Mouse (Mus musculus): ENCODE data around the gene Shank2. TPM values are rescaled to one million over a fixed set of nuclear protein-coding genes. Genes with fewer than 3 reads are reported as not detected.

Gene Shank2
- total RNA-seq, 2 experiments from 2014 or later, result 0.52 to 0.68 TPM

DNA sequence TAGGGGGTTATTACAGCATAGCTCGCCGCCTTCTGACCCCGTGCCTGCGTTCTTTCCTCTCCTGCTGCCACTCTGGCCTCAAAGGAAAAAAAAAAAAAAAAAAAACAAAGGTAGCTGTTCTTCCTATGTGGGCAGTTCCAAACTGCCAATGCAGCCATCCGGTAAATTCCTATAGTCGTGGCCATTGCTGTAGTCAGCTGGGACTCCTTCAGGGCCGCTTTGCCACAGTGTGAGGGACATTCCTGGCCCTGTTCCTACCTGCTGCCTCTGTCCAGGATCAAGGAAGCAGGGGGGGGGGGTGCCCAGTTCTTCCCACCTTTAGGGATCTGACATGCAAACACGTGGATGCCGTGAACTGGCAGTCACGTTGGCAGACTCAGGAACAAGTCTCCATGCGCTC lies 29.1 kb downstream of the Shank2 start:
- DNase-seq, result no peak

DNA sequence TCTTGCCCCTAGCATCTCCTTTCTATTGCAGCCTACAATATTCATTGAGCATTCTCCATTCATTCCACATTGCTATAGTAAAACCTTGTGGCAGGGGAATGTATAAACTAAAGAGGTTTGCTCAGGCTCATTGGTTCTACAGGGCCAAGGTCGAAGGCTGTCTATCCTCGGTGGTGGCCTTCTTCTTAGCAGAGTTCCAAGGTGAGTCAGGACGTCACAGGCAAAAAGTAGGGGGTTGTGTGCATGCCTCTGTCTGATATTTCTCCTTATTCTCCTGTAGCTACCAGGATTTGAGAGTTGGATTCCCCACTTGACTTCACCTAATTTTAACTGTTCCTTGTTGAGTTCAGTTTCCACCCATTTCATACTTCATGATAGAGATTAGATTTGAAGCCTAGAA lies 29.9 kb downstream of the Shank2 start:
- DNase-seq, result no peak

DNA sequence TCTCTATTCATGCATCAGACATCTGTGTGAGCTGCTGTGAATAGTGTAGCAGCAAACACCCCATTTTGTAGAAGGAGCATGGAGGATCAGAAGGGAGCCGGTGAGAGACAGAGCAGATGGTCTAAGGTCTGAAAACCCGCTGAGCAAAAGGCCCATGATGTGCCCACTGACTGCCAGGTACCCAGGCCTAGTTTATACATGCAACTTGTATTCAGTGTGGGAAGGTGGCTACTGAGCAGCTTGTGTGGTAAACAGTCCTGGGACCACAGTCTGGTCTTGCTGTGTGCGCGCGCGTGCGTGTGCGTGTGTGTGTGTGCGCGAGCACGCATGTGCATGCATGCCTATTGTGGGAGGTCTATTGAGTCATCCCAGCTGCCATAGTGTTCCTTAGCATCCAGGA lies 35.8 kb downstream of the Shank2 start:
- no peak for DNase-seq

DNA sequence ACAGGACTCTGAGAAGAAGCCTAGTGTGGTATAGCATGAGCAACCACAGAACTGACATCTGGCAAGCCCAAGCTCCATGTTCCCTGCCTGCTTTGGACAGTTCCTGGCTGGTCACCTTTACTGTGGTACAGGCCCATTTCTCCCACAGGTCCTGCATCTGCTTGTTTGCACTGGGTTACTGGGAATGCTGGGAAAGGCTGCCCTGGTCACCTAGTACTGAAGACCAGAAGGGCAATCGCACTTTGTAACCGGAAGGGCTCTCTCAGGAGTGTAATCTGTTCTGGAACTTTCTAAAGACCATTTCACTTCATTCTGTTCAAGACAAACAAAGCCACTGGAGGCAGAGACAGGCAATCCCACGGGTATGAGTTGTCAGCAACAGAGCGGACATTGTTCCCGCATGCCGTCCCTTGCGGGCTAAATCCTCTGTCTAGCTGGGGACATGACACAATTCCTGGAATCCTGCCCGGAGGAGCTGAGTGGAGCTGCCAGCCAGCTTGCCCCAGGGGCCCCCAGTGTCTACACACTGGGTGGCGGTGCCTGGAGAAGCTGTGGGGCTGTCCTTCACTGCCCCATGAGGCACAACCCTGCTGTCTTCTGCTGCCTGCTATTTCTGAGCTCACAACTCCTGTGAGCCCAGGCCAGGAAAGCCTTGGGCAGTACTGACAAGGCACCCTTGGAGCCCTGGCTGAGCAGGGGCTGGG lies 36.4 kb downstream of the Shank2 start:
- peak; percentile 47 for DNase-seq

DNA sequence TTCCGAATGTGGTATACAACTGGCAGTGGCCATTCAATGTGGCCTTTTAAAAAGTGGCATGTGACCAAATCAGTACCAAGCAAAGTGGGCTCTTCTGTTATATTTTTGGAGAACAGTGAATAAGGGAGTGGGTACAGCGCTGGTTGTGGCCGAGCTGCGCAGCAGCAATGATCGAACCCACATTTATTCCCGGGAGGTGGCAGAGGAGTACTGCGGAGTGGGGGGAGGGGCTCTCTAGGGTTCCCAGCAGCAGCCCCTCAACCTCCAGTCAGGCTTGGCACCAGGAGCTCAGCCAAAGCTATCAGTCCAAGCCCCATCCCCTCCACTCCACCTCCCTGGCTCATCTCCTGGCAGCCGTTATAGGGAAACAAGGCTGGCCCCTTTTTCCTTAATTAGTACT lies 37.0 kb downstream of the Shank2 start:
- no peak for DNase-seq

DNA sequence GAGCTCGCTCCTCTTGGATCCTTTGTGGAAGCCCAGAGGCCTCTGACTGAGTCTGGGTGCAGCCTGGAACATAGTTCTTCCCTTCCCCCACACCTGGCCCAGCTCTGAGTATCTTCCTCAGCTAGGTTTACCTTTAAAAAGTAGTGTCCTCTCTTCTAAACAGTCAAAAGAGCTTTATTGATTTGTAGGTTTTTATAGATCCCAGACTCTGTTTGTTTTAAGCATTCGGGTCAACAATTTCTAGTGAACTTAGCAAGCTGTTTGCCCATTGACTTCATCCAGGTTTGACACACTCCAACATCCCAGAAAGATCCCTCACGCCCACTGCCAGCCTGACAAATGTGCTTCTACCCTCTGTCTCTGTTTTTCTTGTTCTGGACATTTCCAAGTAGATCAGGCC lies 38.6 kb downstream of the Shank2 start:
- no peak for DNase-seq

DNA sequence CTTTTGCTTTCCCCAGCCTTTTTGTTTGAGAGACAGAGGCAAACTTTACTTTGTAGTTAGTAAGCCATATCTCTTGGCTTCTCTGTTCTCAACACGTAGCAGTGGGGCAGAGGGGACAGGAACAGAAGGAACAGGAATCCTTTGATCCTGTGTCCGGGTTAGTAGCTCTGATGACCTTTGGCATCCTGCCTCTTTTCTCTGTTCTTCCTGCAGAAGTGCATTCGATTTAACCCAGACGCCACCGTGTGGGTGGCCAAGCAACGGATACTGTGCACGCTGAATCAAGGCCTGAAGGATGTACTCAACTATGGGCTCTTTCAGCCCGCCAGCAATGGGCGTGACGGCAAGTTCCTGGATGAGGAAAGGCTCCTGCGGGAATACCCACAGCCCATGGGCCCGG lies 50.3 kb downstream of the Shank2 start:
- DNase-seq, result no peak

DNA sequence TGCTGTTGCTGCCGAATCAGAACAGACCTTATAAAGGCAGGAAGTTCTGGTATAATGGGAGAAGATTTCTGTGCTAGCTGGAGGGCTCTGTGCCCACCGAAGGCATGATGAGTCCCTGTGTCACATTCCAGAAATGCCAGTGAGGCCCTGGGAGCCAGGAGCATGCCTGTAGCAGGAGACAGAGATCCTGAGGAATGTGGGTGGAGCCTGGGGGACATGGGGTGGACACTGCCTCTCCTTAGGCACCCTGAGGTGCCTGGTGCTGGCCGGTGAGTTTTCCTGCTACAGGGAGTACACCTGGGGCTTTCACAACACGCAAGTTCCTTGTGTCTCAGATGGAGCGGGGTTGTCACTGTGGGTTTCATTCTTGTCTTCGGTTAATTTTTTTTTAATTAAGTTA lies 53.5 kb downstream of the Shank2 start:
- DNase-seq, result no peak

DNA sequence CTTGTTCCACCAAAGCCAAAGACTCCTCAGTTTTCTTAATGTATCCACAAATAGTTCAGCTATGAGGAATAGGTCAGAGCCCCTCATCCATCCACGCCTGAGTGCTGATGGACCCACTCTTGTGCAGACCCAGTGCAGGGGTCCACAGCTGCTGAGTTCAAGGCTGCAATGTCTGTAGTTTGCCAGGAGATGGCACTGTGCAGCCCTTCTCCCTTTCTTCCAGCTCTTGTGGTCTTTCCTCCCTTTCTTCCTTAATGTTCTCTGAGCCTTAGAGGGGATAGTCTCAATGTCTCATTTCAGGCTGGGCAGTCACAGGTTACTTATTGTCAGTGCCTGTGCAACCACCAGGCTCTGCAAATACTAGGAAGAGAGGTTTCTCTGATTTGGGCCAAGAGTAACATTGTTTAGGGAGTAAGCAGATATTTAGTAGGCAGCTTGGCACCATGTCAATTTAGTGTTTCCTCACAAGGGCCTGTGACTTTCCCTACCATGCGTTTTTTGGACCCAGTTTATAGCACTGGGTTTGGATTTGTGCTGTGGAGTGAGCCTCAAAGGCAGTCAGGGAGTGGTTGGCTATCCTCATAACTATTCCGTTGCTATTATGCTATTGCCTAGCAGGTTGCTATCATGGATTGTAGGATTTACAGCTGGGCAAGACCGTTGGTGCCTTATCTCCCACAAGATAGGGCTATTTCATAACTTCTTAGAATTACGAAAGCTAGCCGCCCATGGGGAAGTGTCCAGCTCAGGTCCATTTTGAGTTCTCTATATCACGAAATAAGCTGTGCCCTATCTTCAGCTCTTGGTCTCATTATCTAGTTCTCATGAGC lies 54.2 kb downstream of the Shank2 start:
- no peak for DNase-seq

DNA sequence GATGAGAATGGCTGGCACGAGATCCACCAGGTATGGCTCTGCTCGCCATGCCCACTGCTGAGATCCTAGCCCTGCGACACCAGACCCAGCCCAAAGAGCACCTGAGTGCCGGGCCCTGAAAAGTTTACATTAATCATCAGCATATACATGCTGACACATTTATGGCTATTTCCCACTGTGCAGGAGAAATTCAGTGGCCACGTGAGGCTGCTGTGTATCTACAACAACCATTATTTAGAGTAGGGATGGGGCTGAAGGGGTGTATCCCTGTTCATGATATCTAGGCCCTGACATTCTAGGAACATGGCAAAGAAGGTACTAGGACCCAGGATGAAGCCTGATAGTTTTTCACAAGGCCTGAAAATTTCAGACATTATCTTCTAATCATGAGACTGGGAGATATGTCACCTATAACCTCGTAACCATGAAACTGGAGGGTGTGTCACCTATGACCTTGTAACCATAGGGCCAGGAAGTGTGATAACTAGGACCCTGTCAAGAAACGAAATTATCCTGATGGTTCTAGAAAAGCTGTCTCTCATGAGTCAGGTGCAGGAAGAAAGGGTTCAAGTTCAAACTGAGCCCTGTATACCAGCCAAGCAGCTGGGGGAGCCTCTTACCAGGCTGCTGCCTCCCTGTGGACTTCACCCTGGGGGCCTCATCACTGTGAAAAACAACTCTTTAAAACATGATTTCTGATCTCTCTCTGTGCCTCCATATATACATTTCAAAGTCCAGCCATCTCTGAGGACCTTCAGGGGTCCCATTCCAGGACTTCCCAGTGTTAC lies 68.6 kb downstream of the Shank2 start:
- DNase-seq, result no peak

DNA sequence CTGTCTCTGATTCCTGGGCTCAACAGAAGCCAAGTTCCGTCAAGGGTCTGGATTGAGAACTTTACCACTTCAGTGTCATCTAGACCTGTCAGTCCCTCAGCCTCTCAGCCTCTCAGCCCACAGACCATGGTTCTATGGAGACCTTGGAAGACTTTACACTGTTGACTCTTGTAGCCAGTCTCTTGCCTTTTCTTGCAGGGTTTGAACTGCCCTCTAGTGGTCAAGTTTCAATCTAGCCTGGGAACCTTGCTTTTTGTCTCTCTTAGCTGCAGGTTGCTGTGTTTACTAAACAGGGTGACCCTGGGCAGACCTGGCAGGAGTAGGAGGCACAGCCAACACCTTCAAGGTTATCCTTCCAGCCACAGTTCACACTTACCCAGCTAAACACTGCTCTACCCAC lies 70.5 kb downstream of the Shank2 start:
- no peak for DNase-seq

DNA sequence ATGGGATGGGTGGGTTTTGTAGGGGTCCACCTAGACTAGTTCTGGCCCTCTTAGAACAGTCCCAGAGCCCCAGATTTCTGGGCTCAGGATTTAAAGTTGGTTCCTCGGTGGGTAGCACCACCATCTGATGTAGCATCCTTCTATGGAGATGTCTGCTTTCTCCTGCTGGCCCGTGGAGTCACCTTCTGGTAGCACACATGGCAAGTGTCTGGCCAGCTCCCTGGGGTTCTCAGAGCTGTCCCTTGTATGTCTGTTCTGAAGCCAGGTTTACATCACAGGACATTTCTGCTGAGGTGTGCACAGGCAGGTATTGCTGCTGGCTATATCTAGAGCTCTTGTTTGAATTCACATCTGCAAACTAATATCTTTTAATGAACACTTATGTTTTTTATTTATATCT lies 71.1 kb downstream of the Shank2 start:
- DNase-seq, result no peak

DNA sequence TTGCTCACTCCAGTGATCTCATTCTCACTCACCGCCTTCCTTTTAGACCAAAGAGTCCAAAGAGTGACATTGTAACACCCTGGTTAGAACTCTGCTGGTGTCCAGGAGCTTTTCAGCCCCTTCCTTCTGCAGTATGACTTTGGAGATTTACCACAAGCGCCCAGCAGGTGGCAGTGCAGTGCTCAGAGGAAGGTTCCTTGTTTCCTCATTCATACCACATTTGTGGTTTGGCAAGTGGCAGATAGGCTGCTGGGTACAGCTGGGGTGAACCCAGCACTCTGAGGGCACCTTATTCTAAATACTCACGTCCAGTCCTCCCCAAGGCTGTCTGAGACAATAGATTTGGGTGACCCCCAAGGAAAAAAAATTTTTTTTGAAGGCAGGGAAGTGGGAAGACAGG lies 73.0 kb downstream of the Shank2 start:
- peak; percentile 77 for DNase-seq

DNA sequence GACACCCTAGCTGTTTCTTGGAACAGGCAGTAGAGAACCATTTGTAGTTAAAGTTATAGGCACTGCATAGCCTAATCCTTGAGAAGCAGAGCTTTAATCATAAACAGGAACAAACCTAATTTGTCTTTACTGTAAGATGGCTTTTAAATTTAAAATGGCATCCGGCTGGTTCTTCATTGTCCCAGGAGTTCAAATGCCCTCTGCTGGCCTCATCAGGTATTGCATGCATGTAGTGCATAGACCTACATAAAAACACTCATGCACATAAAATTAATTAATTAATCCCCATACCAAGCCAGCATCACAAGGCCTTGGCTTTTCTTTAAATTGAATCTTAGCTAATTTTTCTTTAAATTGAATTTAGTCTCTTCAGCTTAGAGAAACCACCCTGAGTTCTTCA lies 76.9 kb downstream of the Shank2 start:
- peak; percentile 34 for DNase-seq

DNA sequence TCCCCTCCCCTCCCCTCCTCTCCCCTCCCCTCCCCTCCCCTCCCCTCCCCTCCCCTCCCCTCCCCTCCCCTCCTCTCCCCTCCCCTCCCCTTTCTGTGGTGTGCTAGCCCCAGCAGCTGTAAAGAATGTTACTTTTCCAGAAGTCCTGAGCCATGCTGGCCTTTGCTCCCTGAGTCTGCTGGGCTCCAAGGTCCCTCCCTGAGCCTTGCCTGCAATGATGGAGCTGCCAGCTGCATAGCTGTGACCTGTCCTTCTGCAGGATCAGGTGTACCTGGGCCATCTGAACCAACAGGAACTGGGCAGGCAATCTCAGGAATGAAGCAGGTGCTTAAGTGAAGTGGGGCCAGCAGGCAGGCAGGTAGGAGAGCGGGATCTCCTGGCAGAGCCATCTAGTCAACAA lies 78.1 kb downstream of the Shank2 start:
- DNase-seq, result no peak

DNA sequence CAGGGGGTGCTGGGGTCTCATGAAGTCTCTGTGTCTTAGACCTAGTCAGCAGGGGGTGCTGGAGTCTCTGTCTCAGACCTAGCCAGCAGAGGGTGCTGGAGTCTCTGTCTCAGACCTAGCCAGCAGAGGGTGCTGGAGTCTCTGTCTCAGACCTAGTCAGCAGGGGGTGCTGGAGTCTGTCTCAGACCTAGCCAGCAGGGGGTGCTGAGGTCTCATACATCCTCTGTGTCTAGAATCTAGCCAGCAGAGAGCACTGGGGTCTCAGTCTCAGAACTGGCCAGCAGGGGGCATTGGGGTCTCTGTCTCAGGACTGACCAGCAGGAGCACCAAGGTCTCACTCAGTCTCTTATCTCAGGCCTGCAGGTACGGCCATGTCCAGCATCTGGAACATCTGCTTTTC lies 79.7 kb downstream of the Shank2 start:
- peak; percentile 17 for DNase-seq

DNA sequence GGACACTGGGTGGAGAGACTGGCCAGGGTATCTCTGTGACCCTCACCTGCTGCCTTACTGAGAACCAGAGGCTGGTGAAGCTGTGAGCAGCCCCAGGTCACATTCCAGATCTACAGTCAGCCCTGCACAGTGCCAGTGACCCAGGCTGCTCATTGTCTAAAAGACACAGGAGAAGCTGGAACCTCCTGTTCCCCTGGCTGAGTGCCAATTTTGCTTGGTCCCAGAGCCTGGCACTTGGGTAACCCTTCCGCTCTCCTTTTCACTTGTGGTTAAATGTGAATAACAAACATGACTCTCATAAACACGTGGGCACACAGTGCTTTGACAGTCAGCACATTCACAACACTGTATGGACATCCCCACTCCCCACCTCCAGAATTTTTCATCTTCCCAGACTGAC lies 80.2 kb downstream of the Shank2 start:
- no peak for DNase-seq

DNA sequence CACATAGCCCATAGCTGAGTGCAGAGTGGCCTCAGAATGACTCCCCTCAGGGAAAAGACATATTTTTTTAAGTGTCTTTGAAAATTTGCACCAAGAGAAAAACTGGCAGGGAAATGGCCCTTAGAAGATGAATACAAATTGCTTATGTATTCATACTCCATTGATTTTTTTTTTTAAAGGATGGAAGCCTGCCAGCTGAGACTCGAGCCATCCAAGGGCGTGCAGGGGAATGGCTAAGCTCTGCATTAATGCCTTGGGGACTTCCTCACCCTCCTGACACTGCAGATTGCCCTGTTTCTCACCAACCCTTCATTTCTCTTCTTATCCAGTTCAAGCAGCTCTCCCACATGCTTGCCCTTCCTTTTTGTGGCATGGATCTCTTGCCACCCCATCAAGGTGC lies 85.5 kb downstream of the Shank2 start:
- no peak for DNase-seq

DNA sequence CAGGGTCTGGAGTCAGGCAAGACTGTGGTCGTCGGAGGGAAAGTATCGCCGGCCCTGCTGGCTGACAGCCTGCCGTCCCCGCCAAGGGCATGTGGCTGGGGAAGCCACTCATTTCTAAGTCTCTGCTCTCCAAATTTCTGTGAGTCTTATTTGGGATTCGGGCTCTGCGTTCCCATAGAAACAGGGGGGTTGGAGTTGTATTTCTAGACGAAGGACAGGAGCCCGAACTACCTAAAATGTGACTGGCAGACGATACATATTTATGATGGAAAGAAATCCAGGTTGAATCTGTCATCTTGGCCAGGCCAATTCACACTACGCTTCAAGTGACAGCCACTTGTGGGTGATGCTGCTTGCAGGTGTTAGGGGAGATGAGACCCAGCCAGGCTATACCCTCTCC lies 92.4 kb downstream of the Shank2 start:
- no peak for DNase-seq

DNA sequence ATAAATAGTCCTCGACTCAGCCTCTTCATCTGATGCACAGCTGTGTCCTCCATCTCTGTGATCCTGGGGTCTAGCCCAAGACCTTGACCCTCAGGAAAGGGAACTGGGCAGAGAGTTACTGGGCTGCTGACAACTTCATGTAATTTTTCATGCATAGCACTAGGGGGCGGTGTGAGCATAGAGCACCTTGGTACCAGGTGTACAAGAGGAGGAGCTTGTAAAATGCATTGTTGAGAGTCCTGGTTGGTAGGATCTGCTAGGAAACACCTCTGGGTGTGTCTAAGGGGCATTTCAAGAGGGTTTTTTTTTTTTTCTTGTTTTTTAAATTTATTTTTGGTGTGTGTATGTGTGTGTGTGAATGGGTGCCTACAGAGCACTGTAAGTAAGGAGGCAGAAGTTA lies 95.6 kb downstream of the Shank2 start:
- no peak for DNase-seq

DNA sequence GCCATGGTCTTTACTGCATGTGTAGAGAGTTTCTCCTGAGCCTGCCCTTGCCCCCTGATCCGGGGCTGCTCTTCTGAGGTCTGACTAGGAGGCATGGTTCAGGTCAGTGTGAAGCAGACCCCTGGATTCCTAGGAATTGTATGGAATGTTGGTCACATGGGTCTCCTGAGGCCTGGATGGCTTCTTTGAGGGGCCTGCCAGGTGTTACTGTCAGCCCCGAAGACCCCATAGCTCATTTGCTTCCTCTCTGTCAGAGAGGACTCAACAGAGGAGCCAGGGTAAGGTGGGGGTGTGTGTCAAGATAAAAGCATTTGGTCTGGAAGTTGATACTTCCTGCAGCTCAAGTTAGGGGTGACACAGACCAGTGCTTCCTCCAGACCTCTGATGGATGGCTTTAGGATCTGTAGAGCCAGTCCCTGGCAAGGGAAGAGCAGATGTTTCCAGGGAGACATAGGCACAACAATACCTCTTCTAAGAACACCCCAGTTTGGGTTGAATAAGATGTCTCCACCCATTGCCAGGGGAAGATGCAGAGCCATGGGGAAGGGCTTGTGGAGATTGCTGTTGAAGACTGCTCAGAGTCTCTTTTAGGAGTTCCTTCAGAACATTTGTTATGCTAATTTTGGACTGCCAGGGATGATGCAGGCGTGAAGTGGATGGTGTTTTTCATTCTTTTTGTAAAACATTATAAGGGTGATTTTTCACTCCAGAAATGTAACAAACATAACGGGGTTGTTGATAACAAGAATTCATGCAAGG lies 100.7 kb downstream of the Shank2 start:
- DNase-seq, result no peak

DNA sequence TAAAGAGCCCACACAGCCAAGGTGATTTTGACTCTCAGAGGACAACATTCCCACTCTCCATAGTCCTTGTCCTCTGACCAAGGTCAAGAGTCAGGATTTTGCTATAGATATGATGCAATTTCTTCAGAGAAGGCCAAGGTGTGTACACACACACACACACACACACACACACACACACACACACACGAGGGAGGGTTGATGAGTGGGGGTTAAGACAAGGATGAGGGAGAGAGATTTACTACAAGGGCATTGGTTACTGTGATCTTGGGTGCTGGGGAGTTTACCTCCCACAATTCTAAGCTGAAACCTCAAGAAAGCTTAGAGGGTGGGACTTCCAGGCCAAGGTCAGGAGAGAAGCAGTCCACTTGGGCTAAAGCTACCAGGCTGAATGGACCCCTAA lies 104.2 kb downstream of the Shank2 start:
- no peak for DNase-seq

All from gastrocnemius, postnatal 10 days (tissue).